ENCODE assay signal across 1 mouse cellular context in genomic region chr13:100166378-100166777, GRCm38 (mm10). TPM values are rescaled to one million over a fixed set of nuclear protein-coding genes. Genes with fewer than 3 reads are reported as not detected.
"Had no signal": no experiment of that assay in that cellular context is flagged by ENCODE, and none has a peak within 500 bp of the region (broad histone marks: within the 10 kb centered on the region; RNA-seq: fewer than 3 reads in every experiment).

No protein-coding gene starts in this region.

RNA-seq across cellular contexts. Expression of gene Naip2, which starts 35.5 kb away (rescaled TPM):
- polyA plus RNA-seq: erythroblast, embryonic 14.5 days had no signal
